Mouse (Mus musculus) fibroblast of lung, adult 2 months (primary cell): ENCODE results near the gene Spon1.

Experiments
- DNase-seq: peaks from one replicate; pipeline ENCODE4 v3.0.0-alpha.2; 2011; ENCODE audit warnings: low read depth

The Spon1 gene

GRCm38 (mm10) chr7:114006456-114006855 lies 240.7 kb downstream of the Spon1 start:
- DNase-seq = no peak

- no peak for DNase-seq
Measured at GRCm38 (mm10) chr7:114007565-114007964, 241.8 kb downstream of the Spon1 start.

- no peak for DNase-seq
Measured at GRCm38 (mm10) chr7:114011726-114012443, 246.1 kb downstream of the Spon1 start.

GRCm38 (mm10) chr7:114016001-114016949 lies 250.5 kb downstream of the Spon1 start:
- DNase-seq = peak; percentile 18

GRCm38 (mm10) chr7:114018861-114019260 lies 253.1 kb downstream of the Spon1 start:
- no peak for DNase-seq

GRCm38 (mm10) chr7:114020057-114020703 lies 254.4 kb downstream of the Spon1 start:
- no peak for DNase-seq

- peak; percentile 36 for DNase-seq
Measured at GRCm38 (mm10) chr7:114020704-114021093, 254.9 kb downstream of the Spon1 start.

- DNase-seq = no peak
Measured at GRCm38 (mm10) chr7:114026923-114027322, 261.1 kb downstream of the Spon1 start.

- no peak for DNase-seq
Measured at GRCm38 (mm10) chr7:114027406-114027805, 261.6 kb downstream of the Spon1 start.

- no peak for DNase-seq
Measured at GRCm38 (mm10) chr7:114028828-114029227, 263.0 kb downstream of the Spon1 start.

- DNase-seq = peak; percentile 91
Measured at GRCm38 (mm10) chr7:114029596-114029995, 263.8 kb downstream of the Spon1 start.

- DNase-seq = no peak
Measured at GRCm38 (mm10) chr7:114037237-114037636, 271.4 kb downstream of the Spon1 start.

- no peak for DNase-seq
Measured at GRCm38 (mm10) chr7:114041349-114041748, 275.6 kb downstream of the Spon1 start.

- DNase-seq = no peak
Measured at GRCm38 (mm10) chr7:114042973-114043928, 277.5 kb downstream of the Spon1 start.

GRCm38 (mm10) chr7:114043929-114044549 lies 278.2 kb downstream of the Spon1 start:
- DNase-seq = no peak

GRCm38 (mm10) chr7:114045814-114046213 lies 280.0 kb downstream of the Spon1 start:
- DNase-seq = no peak

- DNase-seq = no peak
Measured at GRCm38 (mm10) chr7:114053720-114054119, 287.9 kb downstream of the Spon1 start.

GRCm38 (mm10) chr7:114058166-114058565 lies 292.4 kb downstream of the Spon1 start:
- no peak for DNase-seq

- no peak for DNase-seq
Measured at GRCm38 (mm10) chr7:114058927-114059441, 293.2 kb downstream of the Spon1 start.

GRCm38 (mm10) chr7:114060445-114060844 lies 294.6 kb downstream of the Spon1 start:
- DNase-seq = no peak

GRCm38 (mm10) chr7:114062451-114062850 lies 296.7 kb downstream of the Spon1 start:
- DNase-seq = no peak
